Mouse (Mus musculus) midbrain, embryonic 16.5 days (tissue): ENCODE measurements at regions not wholly inside any gene's neighbourhood (a gene's known extent, or its start where the extent isn't known, plus 50 kb on each side); places are given as distances from the start of the nearest gene placed in this dataset.
"Not testable (repeated sequence)": the region's sequence is repeated elsewhere in the genome, so short reads cannot be mapped to it uniquely, and the experiment has no call there.

Experiments
- ATAC-seq: fragments of 200-750 bp; cut with Nextera tagmentation; 2 replicates; pipeline ENCODE4 v1.8.0; 2017; ENCODE audit warnings: moderate TSS enrichment
- H3K27ac ChIP-seq: fragments of 300-500 bp; sonication (generic); 2 replicates; pipeline ENCODE4 v1.5.1; 2014; ENCODE audit warnings: mild to moderate bottlenecking, low read length, mixed read lengths
- H3K27me3 ChIP-seq: fragments of 300-500 bp; sonication (generic); 2 replicates; pipeline ENCODE4 v1.6.1; 2014; ENCODE audit warnings: low read depth, low read length, mixed read lengths; ENCODE audit not compliant: control insufficient read depth, insufficient read depth
- H3K36me3 ChIP-seq: fragments of 300-500 bp; sonication (generic); 2 replicates; pipeline ENCODE4 v1.6.1; 2014; ENCODE audit warnings: mild to moderate bottlenecking, low read length, moderate library complexity, mixed read lengths; ENCODE audit not compliant: control insufficient read depth, insufficient read depth
- H3K4me1 ChIP-seq: fragments of 300-500 bp; sonication (generic); 2 replicates; pipeline ENCODE4 v1.6.1; 2014; ENCODE audit warnings: mild to moderate bottlenecking, low read length, mixed read lengths; ENCODE audit not compliant: control insufficient read depth, insufficient read depth
- H3K4me2 ChIP-seq: fragments of 300-500 bp; sonication (generic); 2 replicates; pipeline ENCODE4 v1.6.1; 2014; ENCODE audit warnings: mild to moderate bottlenecking, low read length, mixed read lengths
- H3K4me3 ChIP-seq: fragments of 300-500 bp; sonication (generic); 2 replicates; pipeline ENCODE4 v1.5.1; 2014; ENCODE audit warnings: low read depth, mild to moderate bottlenecking, low read length, moderate library complexity, mixed read lengths
- H3K9ac ChIP-seq: fragments of 300-500 bp; sonication (generic); 2 replicates; pipeline ENCODE4 v1.6.1; 2014; ENCODE audit warnings: low read depth, low read length, mixed read lengths
- H3K9me3 ChIP-seq: fragments of 300-500 bp; sonication (generic); replicated peaks from 2 replicates; pipeline ENCODE4 v1.6.1; 2014; ENCODE audit warnings: mild to moderate bottlenecking, low read length, mixed read lengths; ENCODE audit not compliant: control insufficient read depth, poor library complexity, severe bottlenecking
- WGBS: fragments of 180-500 bp; shearing (Covaris S2); extraction: QIAGEN DNeasy Blood & Tissue Kit; methylation state at CpG from one replicate; pipeline ENCODE4 v1.1.7; 2014; 5-methylcytosine and 5-hydroxymethylcytosine counted together

DNA sequence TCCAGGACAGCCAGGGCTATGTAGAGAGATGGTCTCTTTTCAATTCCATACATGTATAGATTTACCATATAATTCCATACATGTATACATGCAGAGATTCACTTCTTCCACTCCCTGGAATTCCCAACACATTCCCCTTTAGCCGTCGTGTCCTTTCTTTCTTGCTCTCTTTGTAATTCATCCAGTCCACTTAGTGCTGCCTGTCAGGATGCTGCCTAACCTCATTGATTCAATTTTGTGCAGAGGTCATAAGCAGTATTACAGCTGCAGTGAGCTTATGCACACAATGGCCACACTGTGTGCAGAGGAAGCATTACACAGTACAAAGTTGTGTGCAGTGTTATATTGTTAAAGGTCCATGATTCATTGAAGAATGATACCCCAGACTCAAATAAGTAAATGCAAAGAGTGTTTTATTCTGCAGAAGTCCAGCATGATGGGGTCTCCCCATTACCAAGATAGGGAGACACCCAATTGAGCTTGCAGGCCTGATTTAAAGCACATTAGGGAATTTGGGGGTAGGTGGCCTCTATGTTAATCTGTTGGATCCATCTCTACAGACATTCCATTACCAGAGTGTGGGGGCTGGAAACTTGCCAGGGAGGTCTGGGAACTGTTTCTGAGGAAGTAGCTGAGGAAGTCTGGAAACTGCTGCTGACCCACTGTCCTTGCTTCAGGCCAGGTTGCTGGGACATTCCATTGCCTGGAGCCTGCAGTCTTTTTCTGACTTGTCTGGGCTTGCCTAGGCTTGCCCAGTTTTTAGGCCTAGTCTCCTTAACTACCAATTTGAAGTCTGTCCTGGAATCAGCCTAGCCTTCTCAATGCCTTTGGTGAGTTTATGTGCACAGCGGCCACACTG is 72.8 kb downstream of the Fam161a start:
- Histone ChIP-seq H3K36me3 (no peaks in the 10 kb centered on the region), H3K4me3 (no peak overlapping the region), H3K4me2 (no peak overlapping the region), H3K27ac (no peak overlapping the region), H3K9me3 (no peaks in the 10 kb centered on the region), H3K9ac (no peak overlapping the region), H3K27me3 (no peaks in the 10 kb centered on the region), H3K4me1 (no peaks in the 10 kb centered on the region)
- WGBS = 53% methylated on average over 3 of the region's 3 CpGs
- no peak for ATAC-seq

- WGBS = 68% methylated on average over 4 of the region's 4 CpGs
- no peak overlapping the region for H3K9ac ChIP-seq
- H3K27me3 ChIP-seq = no peaks in the 10 kb centered on the region
- H3K4me2 ChIP-seq = no peak overlapping the region
- no peak for ATAC-seq
- H3K36me3 ChIP-seq = no peaks in the 10 kb centered on the region
- no peaks in the 10 kb centered on the region for H3K9me3 ChIP-seq
- no peak overlapping the region for H3K27ac ChIP-seq
- H3K4me1 ChIP-seq = no peaks in the 10 kb centered on the region
- no peak overlapping the region for H3K4me3 ChIP-seq
These were observed 74.3 kb downstream of the Fam161a start for GRCm38 (mm10) chr11:23081616-23082015.

DNA sequence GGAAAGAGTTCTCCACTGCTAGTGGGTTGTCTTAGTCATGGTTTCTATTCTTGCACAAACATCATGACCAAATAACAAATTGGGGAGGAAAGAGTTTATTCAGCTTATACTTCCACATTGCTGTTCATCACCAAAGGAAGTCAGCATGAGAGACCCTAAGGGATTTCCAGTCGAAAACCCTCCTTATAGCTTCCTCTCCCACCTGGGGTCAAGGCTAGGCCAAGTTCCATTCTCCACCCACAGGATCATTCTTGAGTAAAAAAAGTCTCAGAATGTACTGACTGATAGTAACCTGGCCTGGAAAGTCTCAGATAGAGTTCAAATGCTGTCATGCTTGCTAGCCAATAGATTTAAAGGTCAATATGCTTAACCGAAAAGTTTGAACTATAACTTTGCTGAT is 76.5 kb downstream of the Fam161a start:
- H3K4me1 ChIP-seq, H3K27ac ChIP-seq, ATAC-seq, H3K27me3 ChIP-seq, H3K36me3 ChIP-seq, H3K9me3 ChIP-seq, H3K4me2 ChIP-seq, H3K9ac ChIP-seq, H3K4me3 ChIP-seq: not testable (repeated sequence)
- 91% methylated on average over 2 of the region's 2 CpGs for WGBS

DNA sequence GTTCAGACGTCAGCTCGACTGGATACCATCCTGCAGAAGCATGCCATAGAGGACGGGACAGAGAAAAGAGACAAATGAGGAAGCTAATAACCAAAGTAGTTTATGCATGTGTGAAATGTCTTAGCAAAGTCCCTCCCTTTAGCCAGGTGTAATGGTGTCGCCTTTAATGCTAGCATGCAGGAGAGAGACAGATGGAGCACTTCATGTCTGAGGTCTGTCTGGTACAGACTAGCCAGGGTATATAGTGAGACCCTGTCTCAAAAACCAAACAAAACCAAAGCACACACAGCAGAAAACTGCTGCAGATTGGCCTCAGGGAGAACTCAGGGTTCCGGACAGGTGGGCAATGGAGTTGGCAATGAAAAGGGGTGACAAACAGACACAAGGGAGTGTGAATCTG is 88.0 kb downstream of the Fam161a start:
- no peak overlapping the region for H3K4me2 ChIP-seq
- ATAC-seq = no peak
- H3K27me3 ChIP-seq = no peaks in the 10 kb centered on the region
- 87% methylated on average over 5 of the region's 5 CpGs for WGBS
- H3K9me3 ChIP-seq = peaks cover 3% of the 10 kb centered on the region; the same call in 1 of the 2 replicates
- no peak overlapping the region for H3K9ac ChIP-seq
- no peaks in the 10 kb centered on the region for H3K36me3 ChIP-seq
- no peaks in the 10 kb centered on the region for H3K4me1 ChIP-seq
- no peak overlapping the region for H3K27ac ChIP-seq
- no peak overlapping the region for H3K4me3 ChIP-seq

DNA sequence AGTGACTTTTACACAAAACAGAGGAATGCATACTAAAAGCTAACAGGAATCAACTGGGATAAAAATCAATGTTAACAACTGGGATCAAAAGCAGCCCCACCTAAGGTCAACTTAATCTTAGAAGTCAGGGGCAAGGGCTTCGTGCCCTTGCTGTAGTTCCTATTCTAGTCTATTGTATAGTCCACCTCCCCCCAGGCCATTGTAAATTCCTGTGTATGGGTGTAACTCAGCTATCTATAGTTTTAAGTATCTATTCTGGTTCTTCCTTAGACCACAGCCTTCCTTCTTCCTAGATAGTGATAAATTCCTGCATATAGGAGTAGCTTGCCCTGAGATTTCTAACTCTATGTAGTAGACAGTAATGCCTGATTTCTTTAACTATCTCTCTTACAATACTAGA is 88.4 kb downstream of the Fam161a start:
- not testable (repeated sequence) for H3K27ac ChIP-seq, H3K27me3 ChIP-seq, H3K4me3 ChIP-seq, ATAC-seq, H3K4me1 ChIP-seq, H3K9ac ChIP-seq, H3K9me3 ChIP-seq, H3K4me2 ChIP-seq, H3K36me3 ChIP-seq
- WGBS = 50% methylated on average over 1 of the region's 1 CpGs

DNA sequence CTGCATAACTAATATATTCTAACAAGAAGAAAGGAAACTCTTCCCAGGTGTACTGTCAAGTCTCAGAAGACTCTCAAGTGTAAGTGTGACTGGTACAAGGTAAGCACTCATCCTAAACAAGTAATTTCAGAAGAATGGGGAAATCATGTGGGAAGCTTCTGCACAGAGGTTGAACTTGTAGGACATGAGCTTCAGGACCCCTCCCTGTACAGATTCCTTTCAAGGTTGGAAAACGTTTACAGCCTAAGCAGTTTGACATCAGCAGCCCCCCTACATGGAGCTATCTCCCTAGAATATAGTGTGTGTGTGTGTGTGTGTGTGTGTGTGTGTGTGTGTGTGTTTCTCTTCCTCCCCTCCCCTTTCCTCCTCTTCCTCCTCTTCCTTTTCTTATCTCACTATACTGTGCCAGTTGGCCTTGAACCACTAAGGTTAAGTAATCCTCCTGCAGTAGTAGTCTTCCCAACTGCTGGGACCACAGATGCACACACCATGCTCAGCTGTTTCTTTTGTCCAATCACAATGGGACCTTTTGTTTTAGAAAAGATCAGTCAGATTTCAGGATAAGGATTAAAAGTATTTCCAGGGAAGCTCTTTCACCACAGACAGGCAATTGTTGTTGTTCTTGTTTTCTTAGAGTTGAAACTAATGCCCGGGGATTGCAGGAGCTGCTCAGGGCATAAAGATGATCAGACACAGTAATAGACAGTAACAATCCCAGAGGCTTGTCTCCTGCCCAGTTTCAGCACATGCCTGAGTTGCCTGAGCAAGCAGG is 89.3 kb downstream of the Fam161a start:
- H3K4me3 ChIP-seq = no peak overlapping the region
- H3K9me3 ChIP-seq = peaks cover 3% of the 10 kb centered on the region; the same call in 1 of the 2 replicates
- no peaks in the 10 kb centered on the region for H3K4me1 ChIP-seq
- H3K27ac ChIP-seq = no peak overlapping the region
- 43% methylated on average over 2 of the region's 2 CpGs for WGBS
- H3K9ac ChIP-seq = no peak overlapping the region
- no peak overlapping the region for H3K4me2 ChIP-seq
- H3K36me3 ChIP-seq = no peaks in the 10 kb centered on the region
- no peak for ATAC-seq
- no peaks in the 10 kb centered on the region for H3K27me3 ChIP-seq

DNA sequence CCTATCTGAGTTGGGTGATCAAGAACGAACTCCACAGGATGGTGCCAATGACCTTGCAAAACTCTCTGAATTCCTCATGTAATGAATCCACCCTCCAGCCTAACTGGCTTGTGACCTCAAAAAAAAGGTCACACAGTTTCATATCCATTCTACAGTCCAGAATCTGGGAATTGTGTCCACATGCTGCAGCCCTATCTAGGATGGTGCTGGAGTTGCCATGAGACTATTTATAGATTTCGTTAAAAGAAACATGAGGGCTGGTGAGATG is 89.8 kb downstream of the Fam161a start:
- ATAC-seq = no peak
- Histone ChIP-seq H3K9ac (no peak overlapping the region), H3K9me3 (peaks cover 3% of the 10 kb centered on the region; the same call in 1 of the 2 replicates), H3K27me3 (no peaks in the 10 kb centered on the region), H3K27ac (no peak overlapping the region), H3K36me3 (no peaks in the 10 kb centered on the region), H3K4me3 (no peak overlapping the region), H3K4me1 (no peaks in the 10 kb centered on the region), H3K4me2 (no peak overlapping the region)
- 80% methylated on average over 2 of the region's 2 CpGs for WGBS

DNA sequence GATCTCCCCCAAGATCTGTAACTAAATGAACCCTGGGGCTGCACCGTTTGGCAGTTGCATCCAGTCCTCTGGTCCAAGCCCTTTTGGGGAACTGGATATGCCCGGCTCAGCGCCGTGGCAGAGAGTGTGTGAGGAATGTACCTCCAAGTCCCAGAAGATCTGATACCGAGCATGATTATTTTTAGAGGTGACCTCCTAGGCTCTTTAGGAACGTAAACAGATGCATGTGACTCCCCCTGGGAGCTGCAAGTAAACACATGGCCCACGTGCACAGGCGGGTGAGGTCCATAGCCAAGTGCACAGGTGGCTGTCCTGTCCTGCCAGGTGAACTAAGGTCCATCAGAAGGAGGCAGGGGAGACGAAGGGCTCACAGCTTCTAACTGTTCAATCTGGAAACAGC is 107.3 kb downstream of the Fam161a start:
- Histone ChIP-seq H3K27me3 (no peaks in the 10 kb centered on the region), H3K27ac (no peak overlapping the region), H3K4me2 (no peak overlapping the region), H3K9ac (no peak overlapping the region), H3K9me3 (no peaks in the 10 kb centered on the region), H3K4me1 (no peaks in the 10 kb centered on the region), H3K4me3 (no peak overlapping the region), H3K36me3 (no peaks in the 10 kb centered on the region)
- ATAC-seq = no peak
- WGBS = 81% methylated on average over 9 of the region's 9 CpGs

DNA sequence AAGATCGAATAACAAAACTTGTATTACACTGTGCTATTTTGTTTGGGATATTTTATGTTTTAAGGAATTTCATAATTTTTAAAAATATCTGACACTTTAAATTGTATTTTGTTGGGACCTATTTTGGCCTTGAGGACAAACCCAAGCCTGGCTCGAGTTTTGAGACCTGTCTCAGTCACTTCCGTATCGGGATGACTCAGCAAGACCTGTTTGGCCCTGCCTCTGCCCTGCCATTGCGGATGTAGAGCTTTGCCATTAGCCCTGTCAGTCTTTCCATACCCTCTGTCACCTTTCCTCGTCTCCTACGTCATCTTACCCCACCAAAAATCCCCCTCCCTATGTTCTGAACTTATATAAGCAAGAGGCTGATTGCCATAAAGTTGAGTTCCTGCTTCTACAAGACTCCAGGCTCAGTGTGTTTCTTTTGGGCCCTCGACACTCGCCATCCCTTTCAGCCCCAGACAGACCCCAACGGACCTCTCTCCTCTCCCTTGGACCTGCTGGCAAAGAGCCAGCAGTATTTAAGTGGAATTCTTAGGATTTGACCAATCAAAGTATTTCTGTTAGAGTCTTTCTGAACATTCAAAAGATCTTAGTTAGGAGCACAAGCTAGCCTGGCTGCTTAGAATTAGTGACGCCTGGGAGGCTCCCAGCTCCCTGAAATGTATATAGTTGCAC is 113.3 kb downstream of the Fam161a start:
- ATAC-seq = no peak
- Histone ChIP-seq H3K4me1 (peaks cover 4% of the 10 kb centered on the region), H3K9ac (no peak overlapping the region), H3K27ac (no peak overlapping the region), H3K9me3 (no peaks in the 10 kb centered on the region), H3K36me3 (no peaks in the 10 kb centered on the region), H3K27me3 (no peaks in the 10 kb centered on the region), H3K4me3 (no peak overlapping the region), H3K4me2 (no peak overlapping the region)
- 81% methylated on average over 11 of the region's 11 CpGs for WGBS
